35 mouse cellular contexts compared by ENCODE assay signal in genomic region chr10:8477936-8478335, GRCm38 (mm10).
"Had no signal": no experiment of that assay in that cellular context is flagged by ENCODE, and none has a peak within 500 bp of the region (broad histone marks: within the 10 kb centered on the region; RNA-seq: fewer than 3 reads in every experiment).

No protein-coding gene starts in this region.

- H3K9me3 ChIP-seq: heart, embryonic 10.5 days; heart, embryonic 13.5 days; heart, embryonic 15.5 days; hindbrain, embryonic 10.5 days; hindbrain, embryonic 12.5 days; hindbrain, embryonic 13.5 days; hindbrain, embryonic 15.5 days; intestine, embryonic 15.5 days; kidney, embryonic 15.5 days had no signal

- H3K4me2 ChIP-seq: heart, embryonic 11.5 days; heart, embryonic 12.5 days; heart, embryonic 13.5 days; heart, embryonic 15.5 days; hindbrain, embryonic 12.5 days; hindbrain, embryonic 13.5 days; hindbrain, embryonic 14.5 days; hindbrain, embryonic 15.5 days; intestine, embryonic 15.5 days; kidney, embryonic 15.5 days had no signal

- DNase-seq: heart, postnatal 10 days; heart, postnatal 14 days; heart, postnatal 36 days; heart, postnatal 4 days; kidney, adult 11 months; kidney, adult 18-20 months; kidney, adult 2 months; kidney, adult 8-10 months; kidney, adult 9 months; kidney, postnatal 10 days; kidney, postnatal 14 days; kidney, postnatal 25 days; kidney, postnatal 36 days; kidney, postnatal 4 days; layer of hippocampus, adult 9-11 months; layer of hippocampus, postnatal 36 days had no signal

- H3K27ac ChIP-seq: heart, embryonic 10.5 days; heart, embryonic 13.5 days; heart, embryonic 15.5 days; hindbrain, embryonic 10.5 days; hindbrain, embryonic 12.5 days; hindbrain, embryonic 13.5 days; hindbrain, embryonic 14.5 days; hindbrain, embryonic 15.5 days; hindbrain, postnatal 0 days; intestine, embryonic 15.5 days; kidney, embryonic 15.5 days; kidney, postnatal 0 days; layer of hippocampus, adult 2 months; left cerebral cortex, adult 2 months had no signal

- H3K27me3 ChIP-seq: heart, embryonic 12.5 days; heart, embryonic 13.5 days; heart, embryonic 15.5 days; hindbrain, embryonic 12.5 days; hindbrain, embryonic 13.5 days; hindbrain, embryonic 15.5 days; intestine, embryonic 15.5 days; kidney, embryonic 15.5 days had no signal

- H3K36me3 ChIP-seq: heart, embryonic 10.5 days; heart, embryonic 12.5 days; heart, embryonic 13.5 days; heart, embryonic 15.5 days; hindbrain, embryonic 10.5 days; hindbrain, embryonic 12.5 days; hindbrain, embryonic 13.5 days; hindbrain, embryonic 15.5 days; intestine, embryonic 15.5 days; kidney, embryonic 15.5 days had no signal

- H3K4me1 ChIP-seq: heart, embryonic 10.5 days; heart, embryonic 12.5 days; heart, embryonic 13.5 days; heart, embryonic 15.5 days; hindbrain, embryonic 10.5 days; hindbrain, embryonic 12.5 days; hindbrain, embryonic 13.5 days; hindbrain, embryonic 15.5 days; intestine, embryonic 15.5 days; kidney, embryonic 15.5 days had no signal

- ATAC-seq: hindbrain, embryonic 16.5 days; hindbrain, postnatal 0 days; inflammation-experienced regulatory T-cells, adult 6 months; intestine, embryonic 15.5 days; intestine, embryonic 16.5 days had no signal

- H3K4me3 ChIP-seq: heart, embryonic 10.5 days; heart, embryonic 12.5 days; heart, embryonic 13.5 days; heart, embryonic 15.5 days; hindbrain, embryonic 10.5 days; hindbrain, embryonic 12.5 days; hindbrain, embryonic 13.5 days; hindbrain, embryonic 15.5 days; intestine, embryonic 15.5 days; kidney, embryonic 15.5 days; layer of hippocampus, adult 2 months; left cerebral cortex, adult 2 months had no signal

- H3K9ac ChIP-seq: heart, embryonic 12.5 days; heart, embryonic 13.5 days; heart, embryonic 15.5 days; hindbrain, embryonic 12.5 days; hindbrain, embryonic 13.5 days; hindbrain, embryonic 14.5 days; hindbrain, embryonic 15.5 days; intestine, embryonic 15.5 days; kidney, embryonic 15.5 days had no signal
